Mouse (Mus musculus): ENCODE measurements at regions not wholly inside any gene's neighbourhood (a gene's known extent, or its start where the extent isn't known, plus 50 kb on each side); places are given as distances from the start of the nearest gene placed in this dataset.

- H3K27me3 ChIP-seq (ENCODE audit: control insufficient read depth, insufficient read depth, low read length), result no peaks in the 10 kb centered on the region
- H3K36me3 ChIP-seq (ENCODE audit: control insufficient read depth, insufficient read depth, low read length), result no peaks in the 10 kb centered on the region
- WGBS, result 84% methylated on average over 4 of the region's 4 CpGs
- TF ChIP-seq EP300 (IDR thresholded peaks at IDR 0.05; ENCODE audit: insufficient read depth, low read depth, low read length) (no peak), CTCF (IDR thresholded peaks at IDR 0.05) (no peak), POLR2A (IDR thresholded peaks at IDR 0.05; ENCODE audit: insufficient read depth, low read depth, low read length) (no peak)
- intact Hi-C loops (cut with DNase I), result no loop called here
- H3K9ac ChIP-seq (ENCODE audit: low read depth, low read length), result no peak overlapping the region
- no peak overlapping the region for H3K4me3 ChIP-seq
- DNase-seq, result no peak
- H3K4me1 ChIP-seq (ENCODE audit: control insufficient read depth, insufficient read depth, low read length), result no peaks in the 10 kb centered on the region
- H3K27ac ChIP-seq, result no peak overlapping the region
- no peaks in the 10 kb centered on the region for H3K79me2 ChIP-seq (replicated peaks; ENCODE audit: control insufficient read depth, insufficient read depth, low read length)
Measured at GRCm38 (mm10) chr9:46562301-46562700, 242.5 kb upstream of the 4931429L15Rik start.

- intact Hi-C loops (cut with DNase I), result no loop called here
- TF ChIP-seq CTCF (IDR thresholded peaks at IDR 0.05) (no peak), POLR2A (IDR thresholded peaks at IDR 0.05; ENCODE audit: insufficient read depth, low read depth, low read length) (no peak), EP300 (IDR thresholded peaks at IDR 0.05; ENCODE audit: insufficient read depth, low read depth, low read length) (no peak)
- 87% methylated on average over 5 of the region's 5 CpGs for WGBS
- DNase-seq, result no peak
- Histone ChIP-seq H3K27ac (no peak overlapping the region), H3K79me2 (replicated peaks; ENCODE audit: control insufficient read depth, insufficient read depth, low read length) (no peaks in the 10 kb centered on the region), H3K4me1 (ENCODE audit: control insufficient read depth, insufficient read depth, low read length) (no peaks in the 10 kb centered on the region), H3K9ac (ENCODE audit: low read depth, low read length) (no peak overlapping the region), H3K27me3 (ENCODE audit: control insufficient read depth, insufficient read depth, low read length) (no peaks in the 10 kb centered on the region; the same call in 1 of the 2 replicates), H3K36me3 (ENCODE audit: control insufficient read depth, insufficient read depth, low read length) (no peaks in the 10 kb centered on the region), H3K4me3 (no peak overlapping the region)
Measured at GRCm38 (mm10) chr9:46558481-46558880, 238.7 kb upstream of the 4931429L15Rik start.

- Histone ChIP-seq H3K4me1 (ENCODE audit: control insufficient read depth, insufficient read depth, low read length) (no peaks in the 10 kb centered on the region), H3K79me2 (replicated peaks; ENCODE audit: control insufficient read depth, insufficient read depth, low read length) (no peaks in the 10 kb centered on the region), H3K4me3 (no peak overlapping the region), H3K27me3 (ENCODE audit: control insufficient read depth, insufficient read depth, low read length) (no peaks in the 10 kb centered on the region; the same call in 1 of the 2 replicates), H3K9ac (ENCODE audit: low read depth, low read length) (no peak overlapping the region), H3K27ac (no peak overlapping the region), H3K36me3 (ENCODE audit: control insufficient read depth, insufficient read depth, low read length) (no peaks in the 10 kb centered on the region)
- intact Hi-C loops (cut with DNase I), result no loop called here
- 22% methylated on average over 5 of the region's 5 CpGs for WGBS
- TF ChIP-seq EP300 (IDR thresholded peaks at IDR 0.05; ENCODE audit: insufficient read depth, low read depth, low read length) (no peak), POLR2A (IDR thresholded peaks at IDR 0.05; ENCODE audit: insufficient read depth, low read depth, low read length) (no peak), CTCF (IDR thresholded peaks at IDR 0.05) (no peak)
- DNase-seq, result no peak
Measured at GRCm38 (mm10) chr9:46557781-46558180, 238.0 kb upstream of the 4931429L15Rik start.

- no peak for DNase-seq
- no peaks in the 10 kb centered on the region; the same call in 1 of the 2 replicates for H3K27me3 ChIP-seq (ENCODE audit: control insufficient read depth, insufficient read depth, low read length)
- 45% methylated on average over 6 of the region's 6 CpGs for WGBS
- H3K4me1 ChIP-seq (ENCODE audit: control insufficient read depth, insufficient read depth, low read length), result no peaks in the 10 kb centered on the region
- H3K4me3 ChIP-seq, result no peak overlapping the region
- H3K27ac ChIP-seq, result no peak overlapping the region
- H3K79me2 ChIP-seq (replicated peaks; ENCODE audit: control insufficient read depth, insufficient read depth, low read length), result no peaks in the 10 kb centered on the region
- H3K36me3 ChIP-seq (ENCODE audit: control insufficient read depth, insufficient read depth, low read length), result no peaks in the 10 kb centered on the region
- intact Hi-C loops (cut with DNase I), result no loop called here
- TF ChIP-seq EP300 (IDR thresholded peaks at IDR 0.05; ENCODE audit: insufficient read depth, low read depth, low read length), result no peak
- no peak for TF ChIP-seq POLR2A (IDR thresholded peaks at IDR 0.05; ENCODE audit: insufficient read depth, low read depth, low read length)
- no peak for TF ChIP-seq CTCF (IDR thresholded peaks at IDR 0.05)
- no peak overlapping the region for H3K9ac ChIP-seq (ENCODE audit: low read depth, low read length)
Measured at GRCm38 (mm10) chr9:46555156-46555555, 235.4 kb upstream of the 4931429L15Rik start.

- DNase-seq, result no peak
- H3K79me2 ChIP-seq (replicated peaks; ENCODE audit: control insufficient read depth, insufficient read depth, low read length), result no peaks in the 10 kb centered on the region
- H3K4me1 ChIP-seq (ENCODE audit: control insufficient read depth, insufficient read depth, low read length), result no peaks in the 10 kb centered on the region
- H3K9ac ChIP-seq (ENCODE audit: low read depth, low read length), result no peak overlapping the region
- no peak overlapping the region for H3K4me3 ChIP-seq
- no peak for TF ChIP-seq EP300 (IDR thresholded peaks at IDR 0.05; ENCODE audit: insufficient read depth, low read depth, low read length)
- TF ChIP-seq POLR2A (IDR thresholded peaks at IDR 0.05; ENCODE audit: insufficient read depth, low read depth, low read length), result no peak
- TF ChIP-seq CTCF (IDR thresholded peaks at IDR 0.05), result no peak
- no peaks in the 10 kb centered on the region; the same call in 1 of the 2 replicates for H3K27me3 ChIP-seq (ENCODE audit: control insufficient read depth, insufficient read depth, low read length)
- WGBS, result 50% methylated on average over 6 of the region's 6 CpGs
- intact Hi-C loops (cut with DNase I), result no loop called here
- no peaks in the 10 kb centered on the region for H3K36me3 ChIP-seq (ENCODE audit: control insufficient read depth, insufficient read depth, low read length)
- no peak overlapping the region for H3K27ac ChIP-seq
Measured at GRCm38 (mm10) chr9:46554586-46555152, 234.9 kb upstream of the 4931429L15Rik start.

GRCm38 (mm10) chr9:46549416-46549815 is 229.6 kb upstream of the 4931429L15Rik start:
- no peaks in the 10 kb centered on the region for H3K4me1 ChIP-seq (ENCODE audit: control insufficient read depth, insufficient read depth, low read length)
- no peak for TF ChIP-seq EP300 (IDR thresholded peaks at IDR 0.05; ENCODE audit: insufficient read depth, low read depth, low read length)
- H3K27me3 ChIP-seq (ENCODE audit: control insufficient read depth, insufficient read depth, low read length), result no peaks in the 10 kb centered on the region
- no peaks in the 10 kb centered on the region for H3K79me2 ChIP-seq (replicated peaks; ENCODE audit: control insufficient read depth, insufficient read depth, low read length)
- no peak overlapping the region for H3K4me3 ChIP-seq
- WGBS, result 56% methylated on average over 4 of the region's 4 CpGs
- intact Hi-C loops (cut with DNase I), result no loop called here
- no peak overlapping the region for H3K9ac ChIP-seq (ENCODE audit: low read depth, low read length)
- H3K36me3 ChIP-seq (ENCODE audit: control insufficient read depth, insufficient read depth, low read length), result no peaks in the 10 kb centered on the region
- H3K27ac ChIP-seq, result no peak overlapping the region
- DNase-seq, result no peak
